Mouse (Mus musculus) embryo, embryonic 11 days (tissue): ENCODE data around the gene Nova2.

Experiments used
- DNase-seq: peaks from one replicate; pipeline ENCODE4 v3.0.0-alpha.2; 2015

The Nova2 gene

DNA sequence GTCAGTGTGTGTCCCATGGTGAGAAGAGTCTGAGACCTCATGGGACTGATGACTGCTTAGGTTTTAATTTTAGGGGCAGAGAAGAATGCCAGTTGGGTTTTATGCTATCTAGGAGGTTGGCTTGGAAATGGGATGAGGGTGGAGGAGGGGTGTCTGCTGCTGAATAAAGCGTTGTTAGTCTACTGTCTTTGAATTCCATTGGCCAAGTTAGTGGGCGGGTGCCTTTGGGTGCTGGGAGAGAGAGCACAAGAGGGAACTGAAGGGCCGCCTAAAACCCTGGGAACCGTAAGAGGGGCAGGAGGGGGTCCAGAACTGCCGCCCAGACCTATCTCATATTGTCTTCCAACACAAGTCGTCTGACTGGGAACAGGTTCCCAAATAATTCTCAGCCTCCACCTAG lies 63.1 kb downstream of the Nova2 start:
- no peak for DNase-seq

DNA sequence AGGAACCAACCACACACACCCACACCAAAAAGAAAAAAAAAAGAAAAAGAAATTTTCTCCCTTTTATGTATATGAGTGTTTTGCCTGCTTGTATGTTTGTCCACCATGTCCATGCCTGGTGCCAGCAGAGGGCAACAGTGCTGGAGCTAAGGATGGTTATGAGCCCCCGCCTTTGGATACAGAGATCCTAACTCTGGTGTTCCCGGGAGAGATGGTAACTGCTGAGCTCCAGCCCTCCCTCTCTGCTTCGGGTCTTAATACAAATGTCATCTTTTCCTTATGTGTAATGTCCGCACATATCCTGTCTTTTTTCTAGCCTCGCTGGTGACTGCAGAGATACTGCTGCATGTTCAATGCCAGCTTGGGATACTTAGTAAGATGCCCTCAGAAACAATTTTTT lies 64.3 kb downstream of the Nova2 start:
- DNase-seq, result peak; percentile 50

DNA sequence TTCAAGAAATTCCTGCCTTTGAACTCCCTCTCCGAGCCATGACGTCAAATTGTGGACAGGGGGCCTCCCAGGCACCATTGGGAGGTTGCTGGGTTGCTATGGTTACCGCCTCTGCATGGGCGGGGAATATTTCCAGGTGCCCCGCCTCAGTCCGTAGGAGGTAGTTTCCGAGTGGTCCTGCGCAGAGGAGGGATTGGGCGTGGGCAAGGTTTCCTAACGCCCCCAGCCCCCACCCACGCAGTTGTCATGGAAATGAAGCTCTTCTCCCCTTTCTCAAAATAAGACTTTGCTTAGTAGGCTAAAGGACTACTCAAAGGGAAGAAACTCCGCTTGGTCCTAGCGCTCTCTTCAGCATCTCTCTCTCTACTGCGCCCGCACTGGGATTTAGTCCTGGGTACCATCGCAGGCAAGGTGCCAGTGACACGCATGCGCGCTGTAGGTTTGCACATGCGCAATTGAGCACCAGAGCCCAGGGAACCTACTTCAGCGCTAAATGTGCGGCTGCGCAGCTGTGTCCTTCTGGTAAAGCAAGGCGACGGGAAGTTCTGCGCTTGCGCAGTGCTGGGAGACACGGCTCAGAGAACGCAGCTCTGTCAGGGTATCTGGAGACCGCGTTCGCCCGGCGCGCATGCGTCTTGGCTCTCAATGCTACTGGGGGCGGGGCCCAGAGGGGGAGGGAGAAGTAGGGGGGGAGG lies 65.1 kb downstream of the Nova2 start, which contains the start of gene Mypop:
Gene Mypop, plus strand, starts transcription at position 645 of the 695 bp plus-strand sequence.
- DNase-seq, result peak; percentile 100

DNA sequence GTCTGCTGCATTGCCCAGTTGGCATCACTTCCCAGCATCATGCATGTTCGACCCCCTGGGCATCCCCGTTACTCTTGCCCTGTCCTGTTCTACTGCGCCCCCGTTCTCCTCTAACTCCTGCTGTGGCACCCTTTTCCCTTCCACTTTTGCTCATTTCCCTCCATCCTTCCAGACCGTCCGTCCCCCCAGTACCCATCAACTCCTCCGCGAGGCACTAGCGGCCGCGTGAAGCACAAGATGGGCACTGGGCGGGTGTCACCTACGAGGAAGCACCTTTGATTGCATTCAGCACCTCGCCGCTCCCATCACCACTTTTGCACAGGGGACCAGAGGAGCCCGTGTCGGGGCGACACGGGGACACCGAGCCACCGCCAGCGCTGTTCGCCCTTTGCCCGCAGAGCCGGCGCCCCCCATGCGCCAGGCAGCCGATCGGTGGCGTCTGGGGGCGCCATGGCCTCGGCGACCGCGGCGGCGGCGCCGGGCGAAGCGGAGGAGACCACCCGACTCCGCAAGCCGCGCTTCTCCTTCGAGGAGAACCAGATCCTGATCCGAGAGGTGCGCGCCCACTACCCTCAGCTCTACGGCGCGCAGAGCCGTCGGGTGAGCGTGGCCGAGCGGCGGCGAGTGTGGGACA lies 66.1 kb downstream of the Nova2 start:
- peak; percentile 46 for DNase-seq

DNA sequence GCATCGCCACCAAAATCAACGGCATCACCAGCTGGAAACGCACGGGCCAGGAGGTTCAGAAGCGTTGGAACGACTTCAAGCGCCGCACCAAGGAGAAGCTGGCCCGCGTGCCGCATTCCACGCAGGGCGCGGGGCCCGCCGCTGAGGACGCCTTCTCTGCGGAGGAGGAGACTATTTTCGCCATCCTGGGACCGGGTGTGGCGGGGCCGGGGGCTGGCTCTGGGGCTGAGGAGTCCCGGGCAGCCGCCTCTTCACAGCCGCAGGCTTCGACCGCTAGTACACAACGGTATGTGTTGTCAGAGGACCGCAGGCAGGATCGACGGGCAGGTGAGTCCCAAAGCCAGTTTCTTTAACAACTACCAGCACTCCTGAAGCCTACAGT lies 66.6 kb downstream of the Nova2 start:
- DNase-seq, result no peak

DNA sequence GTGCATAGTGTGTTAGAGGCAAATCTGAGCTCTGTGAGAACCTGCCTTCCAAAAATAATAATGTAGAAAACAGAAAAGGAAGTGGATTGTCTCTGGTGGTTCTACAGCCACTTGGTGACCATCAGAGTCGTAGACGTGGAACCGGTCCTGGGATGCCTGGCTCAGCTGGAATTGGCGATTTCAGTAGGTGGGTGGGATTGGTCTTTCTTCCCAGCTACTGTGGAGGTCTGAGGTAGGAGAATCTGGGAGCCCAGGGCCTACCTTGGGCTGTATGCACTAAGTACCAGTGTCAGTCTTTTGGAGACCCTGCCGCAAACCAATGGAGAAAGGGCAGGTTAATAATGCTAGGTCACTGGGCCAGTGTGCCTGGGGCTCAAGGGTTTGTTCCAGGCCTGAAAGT lies 67.3 kb downstream of the Nova2 start:
- no peak for DNase-seq

DNA sequence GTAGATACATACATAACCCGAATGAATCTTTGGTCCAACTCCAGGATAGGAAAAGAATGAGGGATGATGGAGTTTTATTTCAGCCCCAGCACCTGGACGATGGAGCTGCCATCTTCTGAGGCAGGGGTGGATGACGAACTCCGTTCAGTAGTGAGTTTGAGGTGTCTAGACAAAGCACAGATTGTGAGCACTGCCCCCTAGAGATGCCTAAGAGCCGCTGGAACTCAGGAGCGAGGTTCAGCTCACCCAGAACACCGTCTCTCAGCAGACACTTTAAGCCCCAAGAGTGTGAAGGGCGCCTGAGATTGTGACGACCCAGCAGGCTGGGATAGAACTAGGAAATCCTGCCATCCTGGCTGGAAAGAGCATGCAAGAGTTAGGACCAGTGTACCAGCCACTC lies 73.1 kb downstream of the Nova2 start:
- no peak for DNase-seq

DNA sequence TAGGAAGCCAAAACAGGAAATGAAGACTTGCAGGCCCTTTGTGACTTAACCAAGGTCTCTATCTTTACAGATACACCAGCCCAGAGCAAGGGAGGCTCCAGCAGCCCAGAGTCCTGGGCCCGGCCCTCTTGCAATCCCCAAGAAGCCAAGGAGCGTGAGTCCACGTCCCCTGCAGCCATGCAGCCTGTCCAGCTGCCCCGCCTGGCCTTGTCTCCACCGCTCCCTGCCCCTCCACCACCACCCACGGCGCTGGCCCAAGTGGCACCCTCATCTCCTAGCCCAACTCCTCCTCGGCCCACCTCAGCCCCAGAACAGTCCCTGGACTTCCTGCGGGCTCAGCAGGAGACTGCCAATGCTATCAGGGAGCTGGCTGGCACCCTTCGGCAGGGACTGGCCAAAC lies 74.7 kb downstream of the Nova2 start:
- no peak for DNase-seq

DNA sequence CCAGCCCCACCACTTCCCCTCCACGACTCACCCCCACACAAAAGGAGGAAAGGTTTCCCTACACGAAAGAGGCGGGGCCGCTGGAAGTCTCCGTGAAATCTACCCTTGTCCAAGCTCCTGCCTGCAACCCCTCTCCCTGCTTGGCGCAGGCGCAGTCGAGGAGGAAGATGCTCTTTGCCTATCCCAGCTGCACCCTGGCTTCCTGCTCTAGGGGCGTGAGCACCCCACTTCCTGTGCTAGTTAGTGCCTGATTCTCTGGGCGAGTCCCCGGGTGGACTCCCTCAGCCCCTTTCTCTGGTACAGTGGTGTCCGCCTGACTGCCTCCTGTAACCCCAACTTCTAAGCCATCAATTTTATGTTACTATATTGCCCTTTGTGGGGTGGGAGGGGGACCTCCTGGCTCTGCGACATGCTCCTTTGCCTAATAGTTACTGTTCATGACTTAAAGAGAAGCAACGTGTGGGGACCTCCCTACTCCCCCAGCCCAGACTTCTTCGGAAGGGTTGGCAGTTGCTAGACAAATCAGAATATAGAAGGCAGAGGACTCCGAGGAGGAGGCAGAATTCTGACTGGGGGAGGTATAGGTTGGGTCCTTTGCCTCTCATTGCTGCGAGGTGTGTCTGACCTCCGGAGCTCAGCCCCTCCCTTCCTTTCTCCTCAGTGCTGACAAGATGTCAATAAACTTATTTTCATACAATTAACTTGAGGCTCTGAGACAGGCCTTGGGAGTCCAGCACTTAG lies 75.5 kb downstream of the Nova2 start:
- DNase-seq, result peak; percentile 73

DNA sequence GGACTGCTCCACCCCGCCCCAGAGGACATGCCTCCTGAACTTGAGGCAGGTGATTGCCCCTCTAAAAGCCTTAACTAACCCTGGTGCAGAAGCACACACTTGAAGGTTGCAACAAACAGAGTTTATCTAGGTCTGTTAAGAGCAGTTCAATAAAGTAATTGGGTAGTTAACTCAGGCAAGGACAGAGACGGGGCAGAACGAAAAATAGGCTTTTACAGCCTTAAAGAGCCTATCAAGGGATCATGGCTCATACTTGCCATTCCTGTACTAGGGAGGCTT lies 76.1 kb downstream of the Nova2 start:
- DNase-seq, result no peak

DNA sequence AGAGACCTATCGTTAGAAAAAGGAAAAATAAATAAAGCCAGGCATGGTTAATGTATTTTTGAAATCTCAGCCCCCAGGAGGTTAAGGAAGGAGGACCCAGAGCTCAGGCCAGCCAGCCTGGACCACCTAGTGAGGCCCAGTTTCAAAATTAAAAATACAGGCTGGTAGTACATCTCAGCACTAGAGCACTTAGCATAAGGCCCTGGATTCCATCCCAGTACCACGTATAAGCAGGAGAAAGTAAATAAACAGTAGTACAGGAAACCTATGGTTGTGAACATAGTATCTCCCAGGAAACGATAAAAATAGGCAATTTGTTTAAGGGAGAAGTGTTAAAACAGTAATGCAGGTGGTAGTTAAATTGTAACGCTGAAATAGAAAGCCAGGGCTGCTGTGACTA lies 76.4 kb downstream of the Nova2 start:
- no peak for DNase-seq

DNA sequence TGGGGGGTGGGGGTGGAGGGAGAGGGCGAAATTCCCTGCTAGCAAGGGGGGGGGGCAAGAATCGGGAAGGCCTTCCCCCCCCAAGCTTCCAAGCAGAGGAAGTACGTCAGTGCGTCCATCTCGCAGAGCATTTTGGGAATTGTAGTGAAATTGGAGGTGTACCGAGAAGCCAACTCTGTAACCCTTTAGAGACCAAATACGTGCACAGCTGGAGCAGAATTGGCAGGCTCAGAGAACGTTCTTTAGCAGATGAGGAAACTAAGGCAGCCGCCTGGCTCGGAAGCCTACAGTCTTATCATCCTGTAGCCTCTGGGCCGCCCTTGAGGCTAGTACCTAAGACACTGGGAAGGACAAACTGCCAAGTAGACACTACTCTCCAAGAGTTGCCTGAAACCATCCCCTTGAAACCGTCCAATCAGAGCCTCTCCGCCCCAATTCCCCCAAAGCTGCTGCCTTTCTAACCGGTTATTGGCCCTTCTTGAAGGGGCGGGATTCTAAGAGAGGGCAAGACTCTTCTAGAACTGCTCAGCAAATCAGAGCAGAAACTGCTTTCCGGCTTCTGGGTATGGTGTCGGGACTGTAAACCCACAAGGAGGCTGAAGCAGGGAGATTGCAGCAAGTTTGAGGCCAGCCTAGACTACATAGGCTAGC lies 77.3 kb downstream of the Nova2 start:
- peak; percentile 93 for DNase-seq

DNA sequence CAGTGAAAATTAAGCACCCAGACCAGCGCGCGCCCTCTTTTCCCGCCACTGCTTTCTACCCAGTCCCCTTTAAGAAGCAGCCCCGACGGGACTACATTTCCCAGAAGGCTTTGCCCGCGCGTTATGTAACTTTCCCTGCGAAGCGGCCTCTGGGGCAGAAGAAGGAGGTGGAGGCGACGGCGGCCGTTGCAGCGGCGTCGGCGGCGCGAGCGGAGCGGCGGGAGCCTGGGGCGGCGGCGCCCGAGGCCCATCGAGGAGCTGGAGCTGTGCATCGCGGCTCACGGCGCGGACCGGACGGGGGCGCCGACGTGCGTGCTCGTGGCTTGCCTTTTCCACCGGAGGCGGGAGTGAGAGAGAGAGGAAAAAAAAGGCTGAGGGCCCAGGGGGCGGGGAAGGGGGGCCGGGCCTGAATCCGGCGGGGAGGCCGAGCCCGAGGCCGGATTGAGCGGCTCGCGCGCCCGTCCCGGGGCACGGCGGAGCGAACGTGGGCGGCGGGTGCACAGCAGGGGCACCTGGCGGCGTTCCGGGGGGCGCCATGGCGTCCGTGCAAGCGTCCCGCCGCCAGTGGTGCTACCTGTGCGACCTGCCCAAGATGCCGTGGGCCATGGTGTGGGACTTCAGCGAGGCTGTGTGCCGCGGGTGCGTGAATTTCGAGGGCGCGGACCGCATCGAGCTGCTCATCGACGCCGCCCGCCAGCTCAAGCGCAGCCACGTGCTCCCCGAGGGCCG lies 78.4 kb downstream of the Nova2 start, which contains the start of gene Irf2bp1:
Gene Irf2bp1, plus strand, starts transcription at position 143 of the 729 bp plus-strand sequence.
- peak; percentile 96 for DNase-seq

DNA sequence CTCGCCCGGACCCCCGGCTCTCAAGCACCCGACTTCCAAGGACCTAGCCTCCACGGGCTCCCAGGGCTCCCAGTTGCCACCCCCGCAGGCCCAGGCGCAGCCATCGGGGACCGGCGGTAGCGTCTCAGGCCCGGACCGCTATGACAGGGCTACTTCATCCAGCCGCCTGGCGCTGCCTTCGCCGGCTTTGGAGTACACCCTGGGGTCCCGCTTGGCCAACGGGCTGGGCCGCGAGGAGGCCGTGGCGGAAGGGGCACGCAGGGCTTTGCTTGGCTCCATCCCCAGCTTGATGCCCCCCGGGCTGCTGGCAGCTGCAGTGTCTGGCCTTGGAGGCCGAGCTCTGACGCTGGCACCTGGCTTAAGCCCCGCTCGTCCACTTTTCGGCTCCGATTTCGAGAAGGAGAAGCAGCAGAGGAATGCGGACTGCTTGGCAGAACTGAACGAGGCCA lies 79.0 kb downstream of the Nova2 start:
- peak; percentile 23 for DNase-seq

DNA sequence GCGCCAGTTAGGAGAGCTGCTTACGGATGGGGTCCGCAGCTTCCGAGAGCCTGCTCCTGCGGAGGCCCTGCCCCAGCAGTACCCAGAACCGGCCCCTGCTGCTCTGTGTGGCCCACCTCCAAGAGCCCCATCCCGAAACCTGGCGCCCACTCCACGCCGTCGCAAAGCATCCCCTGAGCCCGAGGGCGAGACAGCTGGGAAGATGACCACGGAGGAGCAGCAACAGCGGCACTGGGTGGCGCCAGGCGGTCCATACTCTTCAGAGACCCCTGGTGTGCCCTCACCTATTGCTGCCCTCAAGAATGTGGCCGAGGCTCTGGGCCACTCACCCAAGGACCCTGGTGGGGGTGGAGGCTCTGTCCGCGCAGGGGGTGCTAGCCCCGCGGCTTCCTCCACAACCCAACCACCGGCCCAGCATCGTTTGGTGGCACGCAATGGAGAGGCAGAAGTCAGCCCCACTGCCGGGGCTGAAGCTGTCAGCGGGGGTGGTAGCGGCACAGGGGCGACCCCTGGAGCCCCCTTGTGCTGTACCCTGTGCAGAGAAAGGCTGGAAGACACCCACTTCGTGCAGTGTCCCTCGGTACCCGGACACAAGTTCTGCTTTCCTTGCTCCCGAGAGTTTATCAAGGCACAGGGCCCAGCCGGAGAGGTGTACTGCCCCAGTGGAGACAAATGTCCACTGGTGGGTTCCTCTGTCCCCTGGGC lies 79.9 kb downstream of the Nova2 start:
- DNase-seq, result no peak

DNA sequence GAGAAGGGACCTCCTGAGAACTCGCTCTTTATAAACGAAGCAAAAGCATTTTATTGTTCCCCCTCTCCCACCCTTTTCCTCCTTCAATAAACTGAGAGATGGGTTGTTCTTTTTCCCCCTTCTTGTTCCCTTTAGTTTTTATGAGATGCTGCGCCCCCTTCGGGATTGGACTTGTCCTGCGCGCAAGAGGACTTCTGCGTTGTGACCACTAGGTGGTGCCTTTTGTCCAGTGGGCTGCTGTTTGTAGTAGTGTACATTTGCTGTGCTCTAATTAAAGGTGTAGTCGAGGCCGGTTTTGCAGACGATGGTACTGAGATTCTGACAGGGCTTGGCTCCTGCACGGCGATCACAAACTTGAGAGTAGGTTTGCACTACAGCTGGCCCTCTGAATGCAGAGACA lies 80.8 kb downstream of the Nova2 start:
- peak; percentile 92 for DNase-seq

DNA sequence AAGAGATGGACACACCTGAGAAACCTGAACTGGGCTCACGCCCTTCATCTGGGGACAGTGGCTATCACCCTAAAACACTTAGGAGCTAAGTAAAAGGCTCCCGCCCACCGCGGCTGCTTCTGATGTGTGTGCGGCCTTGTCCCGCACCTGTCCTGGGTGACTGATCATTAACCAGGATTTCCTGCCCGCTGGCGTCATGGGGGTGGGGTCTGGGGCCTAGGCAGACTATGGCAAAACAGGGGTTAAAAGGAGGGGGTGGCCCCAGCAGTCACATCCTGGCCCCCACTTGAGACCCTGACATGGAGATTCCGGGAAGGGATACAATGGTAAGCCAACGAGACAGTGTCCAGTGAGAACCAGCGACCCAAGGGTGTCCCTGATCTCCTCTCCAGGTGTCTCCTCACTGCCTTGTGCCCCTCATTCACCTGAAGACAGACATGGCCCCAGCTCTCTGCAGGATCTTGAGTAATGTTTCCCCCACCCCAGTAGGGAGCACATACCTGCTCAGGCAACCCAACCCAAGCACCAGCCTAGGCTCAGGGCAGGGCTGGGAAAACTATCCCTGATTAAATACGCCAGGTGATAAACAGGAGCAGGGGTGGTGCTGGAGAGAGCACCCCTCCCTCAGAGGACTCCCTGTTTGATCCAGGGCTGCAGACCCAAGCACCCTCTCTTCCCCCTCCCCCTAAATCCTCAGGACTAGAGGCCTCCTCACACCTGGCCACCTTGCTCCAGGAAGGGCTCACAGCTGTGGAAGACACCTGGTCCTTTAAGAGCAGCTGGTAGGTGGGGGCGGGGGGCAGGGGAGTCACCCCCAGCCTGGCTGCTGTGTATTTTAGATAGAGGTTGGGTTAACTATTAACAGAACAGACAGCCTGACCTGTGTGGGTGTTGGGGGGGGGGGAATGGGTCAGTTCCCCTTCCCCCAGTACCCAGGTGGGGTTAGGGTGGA lies 81.6 kb downstream of the Nova2 start:
- no peak for DNase-seq

DNA sequence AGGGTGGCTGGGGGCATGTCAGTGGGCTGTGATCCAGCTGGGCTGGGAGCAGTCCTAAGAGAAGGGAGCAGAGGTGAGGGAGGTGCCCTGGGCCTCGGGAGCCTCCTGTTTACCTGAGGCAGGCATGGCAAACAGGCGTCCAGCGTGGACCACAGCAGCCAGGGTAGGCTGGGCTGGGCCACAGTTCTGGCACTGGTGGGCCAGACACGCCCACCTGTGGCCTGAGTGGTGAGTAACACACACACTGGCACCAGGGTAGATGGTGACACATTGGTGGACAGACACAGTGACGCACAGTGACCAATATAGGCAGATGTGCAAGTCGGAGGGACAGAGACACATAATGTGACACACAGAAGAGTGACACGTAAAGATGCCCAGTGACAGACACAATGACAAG lies 84.9 kb downstream of the Nova2 start:
- no peak for DNase-seq

DNA sequence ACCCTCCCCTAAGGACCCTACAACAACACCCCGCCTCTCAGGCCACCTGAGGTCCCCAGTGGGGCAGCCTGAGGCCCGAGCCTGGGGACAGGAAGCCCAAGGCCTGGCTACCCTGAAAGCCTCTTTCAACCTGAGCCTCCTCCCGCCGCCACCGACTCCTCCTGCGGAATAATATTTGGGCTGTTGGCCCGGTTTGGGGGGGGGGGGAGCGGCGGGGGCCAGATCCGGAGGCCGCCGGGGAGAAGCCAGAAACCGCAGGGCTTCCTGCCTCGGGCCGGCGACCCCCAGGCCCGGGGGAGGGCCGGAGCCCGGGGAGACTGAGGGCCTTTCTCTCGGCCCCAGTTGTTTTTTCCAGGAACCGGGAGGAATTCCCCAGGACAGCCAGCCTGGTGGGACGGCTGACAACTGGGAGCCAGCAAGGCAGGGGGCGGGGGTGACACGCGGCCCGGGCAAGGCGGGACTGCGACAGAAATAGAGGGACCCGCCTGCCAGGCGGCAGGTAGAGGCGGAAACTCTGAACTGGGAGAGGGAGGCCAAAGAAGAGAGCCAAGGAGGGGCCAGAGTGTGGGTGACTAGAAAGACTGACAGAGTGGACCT lies 86.4 kb downstream of the Nova2 start:
- peak; percentile 41 for DNase-seq

DNA sequence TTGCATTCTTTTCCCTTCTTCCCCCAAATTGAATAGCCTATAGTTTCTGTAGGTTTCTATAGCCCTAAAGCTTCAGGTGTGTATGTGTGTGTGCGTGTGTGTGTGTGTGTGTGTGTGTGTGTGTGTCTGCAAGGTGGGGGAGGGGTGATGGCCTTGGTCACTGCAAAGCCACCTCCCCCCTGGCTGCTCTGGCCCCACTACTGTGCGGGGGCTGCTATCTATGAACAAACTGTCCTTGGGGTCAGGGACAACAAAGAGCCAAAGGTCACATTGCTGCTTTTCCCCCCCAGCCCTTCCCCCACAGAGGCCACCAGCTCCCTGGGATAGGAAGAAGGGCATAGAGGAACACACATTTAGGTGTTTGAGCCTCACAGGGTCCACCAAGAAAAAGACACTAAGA lies 87.2 kb downstream of the Nova2 start:
- DNase-seq, result no peak

DNA sequence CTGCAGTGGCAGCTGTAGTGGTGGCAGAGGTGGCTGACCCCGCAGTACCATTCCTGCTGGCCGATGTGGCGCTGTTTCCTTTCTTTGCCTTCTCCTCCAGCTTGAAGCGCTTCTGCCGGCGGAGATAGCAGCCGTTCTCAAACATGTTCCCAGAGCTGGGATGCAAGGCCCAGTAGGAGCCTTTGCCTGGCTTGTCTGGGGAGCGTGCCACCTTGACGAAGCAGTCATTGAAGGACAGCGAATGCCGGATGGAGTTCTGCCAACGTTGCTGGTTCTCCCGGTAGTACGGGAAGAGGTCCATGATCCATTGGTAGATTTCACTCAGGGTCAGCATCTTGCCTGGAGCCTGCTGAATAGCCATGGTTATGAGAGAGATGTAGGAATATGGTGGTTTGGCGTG lies 88.8 kb downstream of the Nova2 start:
- peak; percentile 29 for DNase-seq
